Mouse (Mus musculus): ENCODE data around the gene Nav3.
"Not testable (repeated sequence)": the region's sequence is repeated elsewhere in the genome, so short reads cannot be mapped to it uniquely, and the experiment has no call there.

The Nav3 gene

DNA sequence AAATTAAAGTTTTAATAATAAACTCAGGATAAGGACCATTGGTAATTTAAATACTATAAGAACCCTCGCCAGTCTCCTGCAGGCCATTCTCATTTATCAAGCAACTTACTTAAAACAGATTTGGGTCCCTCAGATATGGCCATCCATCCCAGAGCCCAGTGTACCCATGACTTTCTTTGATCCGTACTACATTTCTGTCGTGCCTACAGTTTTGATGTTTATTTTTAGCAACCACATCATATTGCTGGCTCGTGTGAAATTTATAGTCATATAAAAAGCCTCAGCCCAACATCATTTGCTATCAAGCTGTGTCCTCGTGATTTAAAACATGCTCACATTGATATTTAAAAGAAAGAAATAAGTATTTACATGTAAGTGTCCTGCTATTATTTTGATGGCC is 394.8 kb downstream of the Nav3 start:
- DNase-seq (ENCODE audit: low spot score), result no peak

DNA sequence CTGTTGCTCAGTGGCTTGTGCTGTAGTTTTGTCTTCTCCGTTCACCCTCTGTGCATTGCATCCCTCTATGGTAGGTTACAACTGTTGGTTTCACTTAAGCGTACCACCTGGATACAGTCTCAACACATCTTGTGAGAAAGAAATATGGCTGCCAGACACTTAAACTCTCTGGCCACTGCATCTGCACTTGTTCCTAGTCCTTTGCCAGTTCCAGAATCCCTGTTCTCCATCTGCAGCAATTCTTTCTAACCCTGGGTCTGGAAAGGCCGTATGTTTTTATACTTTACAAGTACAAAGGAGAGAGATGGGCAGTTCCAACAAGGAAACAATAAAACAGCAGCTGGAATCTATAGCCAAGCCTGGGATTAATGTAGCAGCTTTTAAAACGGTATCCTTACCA is 418.5 kb downstream of the Nav3 start:
- DNase-seq (ENCODE audit: low spot score), result no peak

- DNase-seq (ENCODE audit: low spot score), result no peak
Observed at GRCm38 (mm10) chr10:110034582-110035099, 421.4 kb downstream of the Nav3 start.

- not testable (repeated sequence) for DNase-seq (ENCODE audit: low spot score)
Observed at GRCm38 (mm10) chr10:110024897-110025296, 431.1 kb downstream of the Nav3 start.

- DNase-seq (ENCODE audit: low spot score), result no peak
Observed at GRCm38 (mm10) chr10:110022100-110022499, 433.9 kb downstream of the Nav3 start.

GRCm38 (mm10) chr10:110019266-110019866 is 436.6 kb downstream of the Nav3 start:
- DNase-seq (ENCODE audit: low spot score), result no peak

DNA sequence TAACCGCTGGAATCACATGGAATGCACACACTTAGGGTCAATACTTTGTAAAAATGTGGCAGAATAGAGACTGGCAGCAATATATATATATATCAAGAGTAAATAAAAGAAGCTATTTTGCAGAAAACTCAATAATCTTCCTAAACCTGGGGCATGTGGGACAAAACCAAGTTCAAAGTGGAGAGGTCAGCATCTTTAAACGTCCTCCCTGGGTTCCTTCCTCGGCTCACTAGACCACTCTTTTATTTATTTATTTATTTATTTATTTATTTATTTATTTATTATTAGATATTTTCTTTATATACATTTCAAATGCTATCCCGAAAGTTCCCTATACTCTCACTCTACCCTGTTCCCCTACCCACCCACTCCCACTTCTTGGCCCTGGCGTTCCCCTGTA is 454.7 kb downstream of the Nav3 start:
- DNase-seq (ENCODE audit: low spot score), result not testable (repeated sequence)

GRCm38 (mm10) chr10:110000755-110001247 is 455.2 kb downstream of the Nav3 start:
- DNase-seq (ENCODE audit: low spot score), result no peak

GRCm38 (mm10) chr10:109999904-110000303 is 456.1 kb downstream of the Nav3 start:
- DNase-seq (ENCODE audit: low spot score), result no peak

- no peak for DNase-seq (ENCODE audit: low spot score)
Observed at GRCm38 (mm10) chr10:109994302-109994701, 461.7 kb downstream of the Nav3 start.

- DNase-seq (ENCODE audit: low spot score), result no peak
Observed at GRCm38 (mm10) chr10:109985824-109986485, 470.0 kb downstream of the Nav3 start.

DNA sequence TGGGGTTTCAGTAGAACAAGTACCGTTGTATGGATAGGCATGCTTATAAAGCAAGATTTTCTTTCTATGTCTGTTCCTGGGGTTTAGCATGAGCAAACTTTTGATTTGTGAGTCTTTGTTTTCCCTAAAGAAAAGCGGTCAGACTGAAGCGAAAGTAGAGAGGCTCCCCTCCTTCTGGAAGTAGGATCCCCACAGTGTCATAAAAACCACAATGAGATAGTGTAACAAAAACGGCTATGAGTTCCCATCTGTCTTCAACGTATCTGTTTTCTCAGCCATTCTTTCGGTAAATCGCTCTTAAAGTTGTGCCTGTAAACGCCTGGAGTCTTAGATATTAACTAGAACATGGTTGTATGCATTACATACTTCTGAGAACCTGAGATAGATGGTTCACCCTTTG is 479.7 kb downstream of the Nav3 start:
- no peak for DNase-seq (ENCODE audit: low spot score)

DNA sequence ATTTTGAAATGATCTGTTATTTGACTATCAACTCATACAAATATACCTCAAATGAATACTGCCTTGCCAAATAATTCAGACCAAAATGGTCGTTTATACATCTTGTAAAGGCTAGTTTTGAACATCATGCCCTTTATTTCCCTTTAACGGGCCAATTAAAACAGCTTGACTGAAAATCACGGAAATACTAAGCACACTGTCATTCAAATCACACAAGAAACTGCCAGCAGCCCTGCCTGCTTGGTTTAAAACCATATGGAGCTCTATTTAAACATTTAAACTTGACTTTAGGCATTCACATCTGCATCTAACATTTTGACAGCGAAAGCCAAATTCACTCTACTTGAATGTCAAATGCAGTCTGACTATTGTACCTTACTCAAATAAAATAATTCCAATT is 481.8 kb downstream of the Nav3 start:
- no peak for DNase-seq (ENCODE audit: low spot score)

- no peak for DNase-seq (ENCODE audit: low spot score)
Observed at GRCm38 (mm10) chr10:109973483-109973882, 482.5 kb downstream of the Nav3 start.

DNA sequence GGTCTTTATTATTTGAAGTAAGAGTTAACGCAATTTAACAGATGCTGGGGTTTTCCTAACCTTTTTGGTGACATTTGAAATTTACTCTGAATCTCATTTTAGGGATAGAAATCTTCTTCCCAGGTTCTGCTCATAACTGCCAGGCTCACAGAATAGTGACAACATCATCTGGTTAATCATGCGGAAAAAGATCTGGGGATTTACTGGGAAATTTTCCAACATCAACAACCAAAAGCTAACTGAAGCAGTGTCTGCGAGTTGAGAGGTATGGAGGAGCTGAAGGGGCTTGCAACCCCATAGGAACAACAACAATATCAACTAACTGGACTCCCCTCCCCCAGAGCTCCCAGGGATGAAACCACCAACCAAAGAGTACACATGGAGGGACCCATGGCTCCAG is 505.7 kb downstream of the Nav3 start:
- no peak for DNase-seq (ENCODE audit: low spot score)

GRCm38 (mm10) chr10:109929319-109929622 is 526.7 kb downstream of the Nav3 start:
- DNase-seq (ENCODE audit: low spot score), result no peak

DNA sequence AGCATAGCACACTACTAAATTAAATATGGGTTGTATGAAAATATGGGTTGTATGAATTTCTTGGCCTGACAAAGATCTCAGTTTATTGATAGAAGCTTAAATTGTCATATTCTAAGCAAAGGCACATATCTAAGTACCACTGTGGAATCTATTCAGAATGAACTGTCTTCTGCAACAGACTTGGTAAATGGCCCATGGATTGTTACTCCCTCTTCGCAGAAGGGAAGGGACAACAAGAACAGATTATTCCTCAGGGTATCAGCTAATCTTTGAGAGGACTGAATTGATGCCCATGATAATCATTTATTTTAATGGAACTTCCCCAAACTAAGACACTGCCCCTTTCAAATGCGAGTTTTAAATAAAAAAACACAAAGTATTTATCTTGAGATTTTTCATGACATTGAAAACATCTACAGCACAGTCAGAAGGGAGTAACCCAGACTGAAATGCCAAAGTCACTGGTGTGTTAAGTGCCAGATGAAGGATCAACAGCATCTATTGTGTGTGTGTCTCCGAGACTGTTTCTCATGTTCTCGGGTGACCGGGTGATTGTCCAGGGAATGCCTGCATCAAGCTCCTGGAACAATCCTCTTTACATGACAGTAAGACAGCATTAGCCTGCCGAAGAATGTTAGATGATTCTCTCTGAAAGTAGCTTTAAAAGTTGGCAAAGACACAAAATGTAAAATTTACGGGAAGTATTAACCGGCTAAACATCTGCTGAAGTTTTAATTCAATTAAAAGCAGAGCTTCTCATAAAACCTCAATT is 527.3 kb downstream of the Nav3 start:
- DNase-seq (ENCODE audit: low spot score), result no peak

DNA sequence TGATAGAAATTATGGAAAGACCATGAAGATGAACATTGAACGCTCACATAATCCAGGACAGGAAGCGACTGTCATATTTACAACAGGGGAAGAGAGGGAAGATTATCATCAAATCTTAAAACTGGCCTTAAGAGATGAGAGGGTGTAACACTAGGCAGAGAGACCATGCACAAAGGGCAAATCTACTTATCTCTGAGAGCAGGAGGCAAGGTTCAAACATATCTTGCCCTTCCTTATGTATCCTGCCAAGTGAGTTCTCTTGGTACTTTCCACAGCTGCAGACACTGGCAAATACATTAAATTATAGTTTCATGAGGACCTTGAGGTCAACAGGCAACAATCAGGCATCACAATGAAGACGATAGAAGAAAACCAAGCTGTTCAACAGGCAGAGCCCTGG is 529.9 kb downstream of the Nav3 start:
- no peak for DNase-seq (ENCODE audit: low spot score)

DNA sequence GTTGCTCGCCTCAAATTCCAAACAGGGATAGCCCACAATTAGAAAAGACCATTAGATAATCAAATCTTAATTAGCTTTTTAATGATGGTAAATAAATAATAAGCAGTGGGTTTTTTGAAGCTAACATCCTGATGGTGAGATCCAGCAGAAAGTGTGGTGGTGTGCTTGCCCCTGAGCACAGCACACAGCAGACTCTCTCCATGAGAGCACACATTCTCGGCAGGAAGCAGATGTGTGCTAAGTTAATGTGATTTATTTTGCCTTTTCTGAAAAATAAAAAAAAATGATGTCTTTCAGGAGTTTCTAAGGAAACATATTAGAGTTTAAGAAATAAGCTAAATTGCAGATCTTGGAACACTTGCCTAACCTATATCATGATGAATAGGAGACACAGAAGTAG is 531.9 kb downstream of the Nav3 start:
- no peak for DNase-seq (ENCODE audit: low spot score)

DNA sequence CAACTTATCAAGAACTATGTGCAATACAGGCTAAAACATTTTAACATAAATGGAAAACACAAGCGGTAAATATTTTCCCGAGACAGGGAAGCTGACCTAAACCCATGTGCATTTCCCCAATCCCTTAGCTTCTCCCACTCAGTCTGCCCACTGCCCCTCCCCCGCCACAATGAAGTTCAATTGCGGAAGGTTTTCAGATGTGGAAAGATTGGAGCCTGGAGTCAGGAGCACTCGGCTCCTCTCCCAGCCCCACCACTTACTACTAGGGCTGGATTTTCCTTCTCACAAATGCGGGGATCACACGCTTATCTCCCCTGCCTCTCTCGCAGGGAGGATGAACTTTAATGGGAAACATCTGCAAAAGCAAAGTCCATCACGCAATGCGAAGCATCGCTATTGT is 534.6 kb downstream of the Nav3 start:
- DNase-seq (ENCODE audit: low spot score), result no peak

- peak; percentile 27 for DNase-seq (ENCODE audit: low spot score)
Observed at GRCm38 (mm10) chr10:109920607-109921187, 535.3 kb downstream of the Nav3 start.

- no peak for DNase-seq (ENCODE audit: low spot score)
Observed at GRCm38 (mm10) chr10:109919515-109919914, 536.5 kb downstream of the Nav3 start.

- no peak for DNase-seq (ENCODE audit: low spot score)
Observed at GRCm38 (mm10) chr10:109907206-109907605, 548.8 kb downstream of the Nav3 start.
